Mouse (Mus musculus) kidney, adult 18-20 months (tissue): ENCODE measurements around the gene Slc35a1.
"Not testable (repeated sequence)": the region's sequence is repeated elsewhere in the genome, so short reads cannot be mapped to it uniquely, and the experiment has no call there.

Experiments
- DNase-seq: peaks from one replicate; pipeline ENCODE4 v3.0.0; 2021

The Slc35a1 gene

GRCm38 (mm10) chr4:34686874-34687567, at the start of gene Slc35a1:
Slc35a1 (minus strand) TSS chr4:34687438.
- DNase-seq, result peak; percentile 92

- DNase-seq, result no peak
Observed at GRCm38 (mm10) chr4:34734461-34734860, 47.2 kb upstream of the Slc35a1 start.

GRCm38 (mm10) chr4:34733415-34733814, 46.2 kb upstream of the Slc35a1 start:
- not testable (repeated sequence) for DNase-seq

GRCm38 (mm10) chr4:34729851-34730341, 42.7 kb upstream of the Slc35a1 start, which contains the start of gene Cfap206:
Cfap206 (minus strand) TSS chr4:34730206.
- DNase-seq, result peak; percentile 73

- not testable (repeated sequence) for DNase-seq
Observed at GRCm38 (mm10) chr4:34725710-34726109, 38.5 kb upstream of the Slc35a1 start.

- DNase-seq, result no peak
Observed at GRCm38 (mm10) chr4:34724306-34724705, 37.1 kb upstream of the Slc35a1 start.

- DNase-seq, result no peak
Observed at GRCm38 (mm10) chr4:34723186-34723585, 35.9 kb upstream of the Slc35a1 start.

- no peak for DNase-seq
Observed at GRCm38 (mm10) chr4:34720127-34720895, 33.1 kb upstream of the Slc35a1 start.

GRCm38 (mm10) chr4:34719421-34719820, 32.2 kb upstream of the Slc35a1 start:
- no peak for DNase-seq

- no peak for DNase-seq
Observed at GRCm38 (mm10) chr4:34715062-34715461, 27.8 kb upstream of the Slc35a1 start.

- DNase-seq, result no peak
Observed at GRCm38 (mm10) chr4:34708127-34708526, 20.9 kb upstream of the Slc35a1 start.

- no peak for DNase-seq
Observed at GRCm38 (mm10) chr4:34707248-34707647, 20.0 kb upstream of the Slc35a1 start.

- no peak for DNase-seq
Observed at GRCm38 (mm10) chr4:34703029-34703428, 15.8 kb upstream of the Slc35a1 start.

- no peak for DNase-seq
Observed at GRCm38 (mm10) chr4:34702231-34702630, 15.0 kb upstream of the Slc35a1 start.

GRCm38 (mm10) chr4:34701528-34701927, 14.3 kb upstream of the Slc35a1 start:
- peak; percentile 63 for DNase-seq

GRCm38 (mm10) chr4:34688021-34688420, 783 bp upstream of the Slc35a1 start:
- DNase-seq, result no peak

GRCm38 (mm10) chr4:34680530-34680929, 6.7 kb downstream of the Slc35a1 start:
- no peak for DNase-seq

GRCm38 (mm10) chr4:34673721-34674120, 13.5 kb downstream of the Slc35a1 start:
- DNase-seq, result no peak

- no peak for DNase-seq
Observed at GRCm38 (mm10) chr4:34667923-34668322, 19.3 kb downstream of the Slc35a1 start.

GRCm38 (mm10) chr4:34661927-34662326, 25.3 kb downstream of the Slc35a1 start:
- no peak for DNase-seq

- DNase-seq, result no peak
Observed at GRCm38 (mm10) chr4:34661514-34661913, 25.7 kb downstream of the Slc35a1 start.

GRCm38 (mm10) chr4:34659012-34659411, 28.2 kb downstream of the Slc35a1 start:
- no peak for DNase-seq

GRCm38 (mm10) chr4:34656101-34656500, 31.1 kb downstream of the Slc35a1 start:
- no peak for DNase-seq

GRCm38 (mm10) chr4:34653179-34653578, 34.1 kb downstream of the Slc35a1 start:
- no peak for DNase-seq
